Mouse (Mus musculus) CD4-positive naive resting alpha-beta T cell, adult 57 days (primary cell): ENCODE data around the gene Olfr1020. TPM values are rescaled to one million over a fixed set of nuclear protein-coding genes. Genes with fewer than 3 reads are reported as not detected.

Experiments
- total RNA-seq: library from RNA; stranded (reverse); gene quantifications from one replicate; pipeline ENCODE4 v1.2.4, GENCODE M21; 2023

The Olfr1020 gene
- total RNA-seq = not detected

GRCm38 (mm10) chr2:85846730-85847129 is at the start of gene Olfr1020:
Gene Olfr1020 (plus strand): TSS chr2:85847030.

DNA sequence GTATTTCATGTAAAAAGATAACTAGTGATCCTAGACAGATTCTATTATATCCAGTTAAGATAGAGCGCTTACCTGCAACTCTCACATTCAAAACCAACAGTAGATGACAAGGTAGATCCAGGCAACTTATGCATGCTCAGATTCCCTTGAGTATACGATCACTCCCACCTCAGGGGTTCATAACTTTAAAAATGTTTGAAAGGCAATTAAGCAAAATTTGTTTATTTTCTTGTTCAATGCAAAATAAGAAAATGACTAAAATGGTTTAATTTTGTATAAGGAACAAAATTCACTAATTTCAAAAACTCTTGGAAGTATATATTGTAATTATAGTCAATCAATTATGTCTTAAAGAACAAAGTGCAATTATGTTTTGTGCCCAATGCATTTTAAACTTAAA is 44.4 kb upstream of the Olfr1020 start, which contains the start of gene Olfr1016:
Gene Olfr1016 (minus strand): TSS at position 101 of the 400 bp plus-strand sequence.

GRCm38 (mm10) chr2:85818179-85818578 is 28.7 kb upstream of the Olfr1020 start, which contains the start of gene Olfr1018:
Gene Olfr1018 (plus strand): TSS chr2:85818479.

DNA sequence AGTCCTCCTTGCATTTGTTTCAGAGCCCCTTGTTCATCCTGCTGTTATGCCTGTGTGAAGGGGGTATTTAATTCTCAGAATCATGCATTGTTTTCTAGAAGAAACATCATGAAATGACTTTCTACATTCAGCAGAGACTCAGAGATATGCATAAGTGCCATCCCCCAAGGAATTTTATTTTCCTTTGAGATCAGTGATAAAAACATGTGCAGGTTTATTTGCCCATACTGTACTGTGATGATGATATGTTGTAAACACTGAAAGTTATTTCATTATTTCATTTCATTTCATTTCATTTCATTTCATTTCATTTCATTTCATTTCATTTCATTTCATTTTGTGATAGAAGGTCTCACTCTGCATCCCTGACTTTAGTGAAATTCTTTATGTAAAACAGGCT is 1.4 kb upstream of the Olfr1020 start, which contains the start of gene Olfr1019:
Gene Olfr1019 (minus strand): TSS at position 101 of the 400 bp plus-strand sequence.

DNA sequence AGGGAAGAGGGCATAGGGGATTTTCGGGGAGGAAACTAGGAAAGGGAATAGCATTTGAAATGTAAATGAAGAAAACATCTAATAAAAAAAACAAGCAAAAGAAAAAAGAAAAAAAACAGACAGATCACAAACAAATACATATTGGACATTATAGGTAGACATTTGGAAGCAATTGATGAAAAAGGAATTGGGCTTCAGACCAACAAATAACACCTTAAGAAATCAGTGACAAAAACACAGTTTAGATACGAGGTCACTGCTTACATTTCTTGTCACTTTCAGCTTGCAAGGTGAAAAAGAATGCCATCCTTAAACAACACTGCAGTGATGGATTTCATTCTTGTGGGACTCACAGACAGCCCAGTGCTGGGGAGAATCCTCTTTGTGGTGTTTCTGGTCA is 21.5 kb downstream of the Olfr1020 start, which contains the start of gene Olfr1022:
Gene Olfr1022 (plus strand): TSS at position 301 of the 400 bp plus-strand sequence.

DNA sequence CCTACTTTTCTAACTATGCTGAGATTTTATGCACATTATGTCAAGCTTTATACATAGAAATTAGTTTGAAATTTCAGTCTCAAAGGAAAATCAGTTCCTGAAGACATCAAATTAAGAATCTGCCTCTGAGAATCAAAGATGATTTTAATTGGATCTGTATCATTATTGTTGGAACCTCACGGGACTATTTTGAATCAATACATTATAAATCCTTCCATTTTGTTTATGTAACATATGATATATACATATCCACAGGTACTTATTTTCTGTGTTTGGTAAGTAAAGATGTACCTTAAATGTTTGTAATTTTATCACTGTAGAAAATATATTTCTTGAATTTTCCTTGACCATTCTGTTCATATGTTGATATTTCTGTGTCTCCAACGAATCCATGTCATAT is 38.5 kb downstream of the Olfr1020 start, which contains the start of gene Olfr1023:
Gene Olfr1023 (plus strand): TSS at position 301 of the 400 bp plus-strand sequence.

Other genes starting within 250 kb of the Olfr1020 start
- gene Olfr1000, start 235.1 kb upstream of the Olfr1020 start, total RNA-seq = not detected
- not detected for gene Olfr1002, start 196.3 kb upstream of the Olfr1020 start, total RNA-seq
- not detected for gene Olfr154, start 182.6 kb upstream of the Olfr1020 start, total RNA-seq
- not detected for gene Olfr1006, start 168.3 kb upstream of the Olfr1020 start, total RNA-seq
- not detected for gene Olfr1008, start 157.6 kb upstream of the Olfr1020 start, total RNA-seq
- gene Olfr1009, start 131.6 kb upstream of the Olfr1020 start, total RNA-seq = not detected
- gene Olfr1012, start 84.3 kb upstream of the Olfr1020 start, total RNA-seq = not detected
- not detected for gene Olfr1013, start 79.9 kb upstream of the Olfr1020 start, total RNA-seq
- gene Olfr1014, start 74.3 kb upstream of the Olfr1020 start, total RNA-seq = not detected
- gene Olfr1015, start 65.0 kb upstream of the Olfr1020 start, total RNA-seq = not detected
- not detected for gene Olfr1016, start 44.5 kb upstream of the Olfr1020 start, total RNA-seq
- gene Olfr1018, start 28.6 kb upstream of the Olfr1020 start, total RNA-seq = not detected
- gene Olfr1019, start 1.5 kb upstream of the Olfr1020 start, total RNA-seq = not detected
- not detected for gene Olfr1022, start 21.6 kb downstream of the Olfr1020 start, total RNA-seq
- not detected for gene Olfr1023, start 38.6 kb downstream of the Olfr1020 start, total RNA-seq
- gene Olfr1024, start 58.0 kb downstream of the Olfr1020 start, total RNA-seq = not detected
- not detected for gene Olfr1025-ps1, start 68.2 kb downstream of the Olfr1020 start, total RNA-seq
- not detected for gene Olfr1026, start 74.5 kb downstream of the Olfr1020 start, total RNA-seq
- not detected for gene Olfr1028, start 103.4 kb downstream of the Olfr1020 start, total RNA-seq
- gene Olfr1029, start 126.9 kb downstream of the Olfr1020 start, total RNA-seq = not detected
- gene Olfr1030, start 132.2 kb downstream of the Olfr1020 start, total RNA-seq = not detected
- not detected for gene Olfr1031, start 143.3 kb downstream of the Olfr1020 start, total RNA-seq
- not detected for gene Olfr1032, start 158.5 kb downstream of the Olfr1020 start, total RNA-seq
- not detected for gene Olfr1033, start 173.6 kb downstream of the Olfr1020 start, total RNA-seq
- not detected for gene Olfr1034, start 198.8 kb downstream of the Olfr1020 start, total RNA-seq
- not detected for gene Olfr1036, start 227.0 kb downstream of the Olfr1020 start, total RNA-seq
- not detected for gene Olfr1037, start 240.4 kb downstream of the Olfr1020 start, total RNA-seq